Mouse (Mus musculus) spleen, postnatal 14 days (tissue): ENCODE results near the gene Dbp.
A peak's percentile ranks its signal among the peaks of the same experiment; 100 is the strongest.

ENCODE experiments used
- DNase-seq, 2 experiments: peaks; one replicate each; pipeline ENCODE4 v3.0.0; 2021 to 2022; ENCODE audit warnings: low spot score in 2 of 2

The Dbp gene

DNA sequence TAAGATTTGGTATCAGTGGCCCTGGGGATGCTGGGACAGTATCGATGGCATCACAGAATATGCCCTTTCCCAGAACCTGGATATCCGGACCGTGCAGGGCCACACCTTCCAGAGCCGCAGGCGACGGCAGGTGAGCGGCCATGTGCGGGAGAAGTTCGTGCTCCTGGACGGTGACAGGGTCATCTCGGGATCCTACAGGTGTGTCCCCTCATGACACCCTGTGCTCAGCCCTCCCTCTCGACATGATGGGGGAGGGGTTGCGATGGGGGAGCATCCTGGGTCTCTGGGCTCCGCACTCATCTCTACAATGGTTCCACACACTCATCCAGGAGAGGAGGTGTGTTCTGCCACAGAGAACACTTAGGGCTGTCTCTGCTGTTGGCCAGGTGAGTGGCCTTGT lies 18.9 kb downstream of the Dbp start:
- DNase-seq: no peak

DNA sequence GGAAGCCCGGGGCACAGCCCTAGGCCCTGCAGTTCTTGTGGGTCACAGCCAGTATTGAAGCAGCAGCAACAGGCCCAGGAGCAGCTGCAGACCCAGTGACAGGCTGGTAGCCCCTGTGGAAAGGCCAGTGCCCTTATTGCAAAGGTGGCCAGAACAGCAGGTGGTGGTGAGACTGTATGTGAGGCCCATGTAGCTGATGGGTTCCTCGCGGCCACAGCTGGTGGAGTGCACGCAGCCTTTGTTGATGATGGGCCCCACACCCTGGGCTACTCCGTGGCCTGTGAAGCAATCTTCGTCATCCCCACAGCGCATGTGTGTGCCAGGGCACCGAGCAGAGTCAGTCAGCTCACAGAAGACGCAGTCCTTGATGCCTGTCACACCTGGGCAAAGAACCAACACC lies 20.3 kb downstream of the Dbp start:
- DNase-seq: no peak

- DNase-seq: no peak
Measured at GRCm38 (mm10) chr7:45725713-45726112, 20.8 kb downstream of the Dbp start, which contains the start of gene Spaca4. Gene Spaca4, minus strand, starts transcription at chr7:45725813.

- DNase-seq: no peak
Measured at GRCm38 (mm10) chr7:45726419-45726818, 21.5 kb downstream of the Dbp start.

- DNase-seq: no peak
Measured at GRCm38 (mm10) chr7:45727625-45728024, 22.7 kb downstream of the Dbp start.

DNA sequence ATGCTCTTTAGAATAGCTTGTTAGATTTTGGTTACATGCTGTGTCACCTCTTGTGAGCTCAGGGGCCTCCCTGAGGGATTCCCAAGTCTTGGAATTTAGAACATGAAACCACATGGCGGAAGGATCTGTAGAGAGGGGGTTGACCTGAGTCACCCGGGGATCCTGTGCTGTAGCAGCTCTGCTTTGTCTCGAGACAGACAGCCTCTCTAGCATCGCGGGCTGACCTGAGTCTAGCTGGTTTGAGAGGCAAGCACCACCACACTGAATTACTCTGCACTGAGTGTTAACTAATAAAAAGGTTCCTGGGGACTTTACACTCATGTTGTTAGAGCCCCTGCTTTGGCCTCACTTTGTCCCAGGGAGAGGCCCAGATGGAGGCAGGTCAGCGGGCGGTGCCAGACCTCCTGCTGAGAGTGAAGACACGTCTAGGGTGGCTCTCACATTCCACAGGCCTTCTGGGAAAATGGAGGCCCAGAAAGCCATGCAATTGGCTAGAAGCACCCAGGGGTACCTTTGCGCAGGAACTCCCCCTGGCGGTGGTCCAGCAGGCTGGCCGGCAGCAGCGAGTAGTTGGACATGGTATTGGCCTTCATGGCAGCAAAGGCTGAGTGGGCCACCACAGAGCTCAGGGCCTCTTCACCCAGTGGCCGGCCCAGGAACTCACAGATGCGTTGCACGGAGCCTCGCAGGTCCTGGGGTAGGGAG lies 26.0 kb downstream of the Dbp start:
- peak in 1 of 2 experiments; percentile 51 for DNase-seq

DNA sequence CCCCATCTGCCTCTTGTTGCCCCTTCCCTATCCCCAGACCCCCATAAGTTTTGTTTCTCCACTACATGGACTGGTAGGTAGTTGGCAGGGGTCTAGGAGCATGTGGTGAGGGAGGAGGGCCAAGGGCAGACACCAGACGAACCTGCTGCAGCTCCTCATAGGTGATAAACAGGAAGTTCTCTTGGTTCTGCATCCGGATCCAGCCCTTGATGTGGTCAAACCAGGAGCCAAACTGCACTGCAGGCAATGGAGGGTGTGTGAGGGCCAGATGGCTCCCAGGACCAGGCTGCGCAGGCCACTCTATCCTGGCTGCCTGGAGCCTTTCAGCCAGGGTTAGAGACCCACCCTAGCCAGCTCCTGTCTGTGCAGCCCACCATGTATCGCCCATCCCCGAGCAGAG lies 28.6 kb downstream of the Dbp start:
- no peak for DNase-seq

- DNase-seq: peak; percentile 50 to 72
Measured at GRCm38 (mm10) chr7:45739162-45739763, 34.4 kb downstream of the Dbp start.

DNA sequence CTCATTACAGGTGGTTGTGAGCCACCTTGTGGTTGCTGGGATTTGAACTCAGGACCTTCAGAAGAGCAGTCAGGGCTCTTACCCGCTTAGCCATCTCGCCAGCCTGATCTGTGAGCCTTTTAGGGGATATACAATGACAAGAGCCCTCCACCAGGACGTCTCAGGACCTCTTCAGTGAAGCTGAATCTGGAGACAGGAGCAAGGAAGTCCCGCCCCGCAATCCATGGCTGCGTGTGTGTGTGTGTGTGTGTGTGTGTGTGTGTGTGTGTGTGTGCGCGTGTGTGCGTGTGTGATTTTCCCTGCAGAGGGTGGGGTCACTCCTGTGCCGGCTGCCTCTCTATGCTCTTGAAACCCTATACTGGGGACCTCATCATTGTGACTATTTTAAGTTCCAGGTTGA lies 34.9 kb downstream of the Dbp start:
- DNase-seq: no peak

DNA sequence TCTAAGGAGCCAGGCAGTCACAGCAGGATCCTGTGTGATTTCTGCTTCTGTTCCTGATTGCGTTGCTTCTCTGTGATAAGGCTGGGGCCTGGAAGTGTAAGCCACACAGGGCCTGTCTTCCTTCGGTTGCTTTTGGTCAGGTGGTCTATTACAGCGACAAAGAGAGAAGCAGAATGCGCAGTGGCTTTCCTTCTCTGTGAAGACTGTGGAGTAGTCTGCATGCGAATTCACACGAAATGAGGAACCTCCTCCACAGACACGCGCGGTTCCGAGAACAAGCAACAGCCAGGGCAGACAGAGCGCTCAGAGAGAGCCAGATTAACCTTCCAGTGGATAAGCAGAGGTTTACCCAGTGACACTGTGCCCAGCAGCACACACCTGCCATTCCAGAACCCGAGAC lies 36.4 kb downstream of the Dbp start:
- no peak for DNase-seq

GRCm38 (mm10) chr7:45741777-45742176 lies 36.9 kb downstream of the Dbp start:
- DNase-seq: no peak

DNA sequence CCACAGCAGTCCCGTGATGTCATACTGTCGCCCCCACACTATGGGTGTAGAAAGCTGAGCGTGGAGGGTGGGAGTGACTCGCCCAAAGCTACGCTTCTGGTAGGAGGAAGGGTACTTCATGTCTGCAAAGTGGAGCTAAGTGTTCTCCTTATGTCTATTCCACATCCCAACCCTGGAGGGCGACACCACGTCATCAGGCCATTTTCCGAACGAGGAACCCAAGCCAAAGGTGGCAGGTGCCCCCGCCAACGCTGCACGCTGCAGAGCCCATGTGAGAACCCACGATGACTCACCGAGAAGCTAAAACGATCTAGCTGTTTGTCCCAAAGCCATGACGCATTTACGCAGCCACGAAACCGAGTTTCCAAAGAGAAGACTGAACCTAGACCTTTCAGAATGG lies 37.5 kb downstream of the Dbp start:
- DNase-seq: no peak

- peak in 1 of 2 experiments; percentile 41 for DNase-seq
Measured at GRCm38 (mm10) chr7:45744387-45744786, 39.5 kb downstream of the Dbp start.

GRCm38 (mm10) chr7:45746518-45746917 lies 41.6 kb downstream of the Dbp start:
- DNase-seq: no peak

- no peak for DNase-seq
Measured at GRCm38 (mm10) chr7:45747450-45747849, 42.6 kb downstream of the Dbp start.

GRCm38 (mm10) chr7:45748110-45748509 lies 43.2 kb downstream of the Dbp start:
- no peak for DNase-seq

DNA sequence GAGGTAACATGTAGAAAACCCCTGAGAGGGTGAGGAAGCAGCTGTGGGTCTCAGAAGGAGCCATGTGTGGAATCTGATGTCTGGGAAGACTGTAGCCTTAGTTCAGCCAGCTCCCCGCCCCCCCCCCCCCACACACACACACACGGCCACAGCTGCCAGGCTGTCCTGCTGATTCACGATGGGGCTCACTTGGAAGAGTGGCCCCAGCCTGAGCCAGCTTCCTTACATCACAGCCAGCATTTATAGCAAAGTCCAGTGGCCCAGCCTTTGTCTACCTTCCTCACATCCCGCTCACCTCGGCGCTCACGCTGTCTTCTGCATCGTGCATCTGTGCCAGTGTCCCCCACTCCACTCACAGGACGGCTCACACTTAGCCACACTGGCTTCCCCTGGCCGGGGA lies 44.5 kb downstream of the Dbp start:
- DNase-seq: no peak

DNA sequence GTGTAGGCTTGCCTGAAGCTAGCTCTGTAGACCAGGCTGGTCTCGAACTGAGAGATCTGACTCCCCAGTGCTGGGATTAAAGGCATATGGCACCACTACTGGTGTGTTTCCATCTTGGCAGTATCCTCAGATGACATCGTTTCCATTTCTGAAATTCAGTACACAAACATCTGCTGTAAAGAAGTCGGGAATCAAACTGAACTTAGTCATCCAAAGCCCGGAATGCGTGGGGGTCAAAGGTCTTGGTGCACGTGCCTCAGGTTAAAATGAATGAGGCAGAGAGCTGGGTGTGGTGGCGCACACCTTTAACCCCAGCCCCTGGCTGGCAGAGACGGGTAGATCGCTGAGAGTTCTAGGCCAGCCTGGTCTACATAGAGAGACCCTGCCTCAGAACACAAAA lies 45.3 kb downstream of the Dbp start:
- no peak for DNase-seq

- no peak for DNase-seq
Measured at GRCm38 (mm10) chr7:45755703-45756102, 50.8 kb downstream of the Dbp start.

DNA sequence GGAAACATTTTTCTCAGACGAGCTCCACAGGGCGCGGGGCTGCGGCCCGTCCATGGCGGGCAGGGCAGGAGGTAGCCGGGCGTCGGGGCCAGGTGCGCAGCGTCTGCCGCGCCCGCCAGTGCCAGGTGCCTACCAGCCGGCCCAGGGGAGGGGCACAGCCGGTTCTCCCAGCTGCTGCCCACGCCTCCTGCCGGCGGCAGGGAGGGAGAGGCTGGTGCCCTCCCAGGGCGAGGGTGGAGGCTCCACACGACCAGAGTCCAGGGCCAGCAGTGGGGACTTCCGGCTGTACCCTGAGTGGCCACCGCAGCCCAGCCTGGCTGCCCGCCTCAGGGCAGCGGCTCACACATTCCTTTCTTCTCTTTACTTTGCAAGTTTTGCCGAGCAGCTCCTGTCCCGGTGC lies 54.5 kb downstream of the Dbp start:
- no peak for DNase-seq
